Mouse (Mus musculus): ENCODE data around the gene Ppp1r32. TPM values are rescaled to one million over a fixed set of nuclear protein-coding genes. Genes with fewer than 3 reads are reported as not detected.

The Ppp1r32 gene
- polyA plus RNA-seq, 1 experiment from 2014 or later: 27.8 TPM

GRCm38 (mm10) chr19:10521926-10522325 is 39.2 kb upstream of the Ppp1r32 start:
- no peak for ATAC-seq
- Histone ChIP-seq H3K4me2 (replicated peaks; ENCODE audit: low read depth) (no peak overlapping the region), H3K27me3 (replicated peaks; ENCODE audit: control insufficient read depth, insufficient read depth, low read length) (no peaks in the 10 kb centered on the region), H3K9me3 (ENCODE audit: control insufficient read depth) (no peaks in the 10 kb centered on the region), H3K9ac (ENCODE audit: low read depth, low read length) (no peak overlapping the region), H3K4me1 (replicated peaks; ENCODE audit: control insufficient read depth, insufficient read depth, low read length) (peaks cover 7% of the 10 kb centered on the region), H3K27ac (ENCODE audit: low read depth, low read length) (no peak overlapping the region), H3K36me3 (ENCODE audit: control insufficient read depth, insufficient read depth) (peaks cover 7% of the 10 kb centered on the region), H3K4me3 (ENCODE audit: low read depth, low read length) (no peak overlapping the region)
- 46% methylated on average over 1 of the region's 1 CpGs for WGBS
- TF ChIP-seq CTCF (IDR thresholded peaks at IDR 0.05; ENCODE audit: low read depth): no peak

GRCm38 (mm10) chr19:10520355-10520754 is 37.6 kb upstream of the Ppp1r32 start:
- Histone ChIP-seq H3K27ac (ENCODE audit: low read depth, low read length) (no peak overlapping the region), H3K27me3 (replicated peaks; ENCODE audit: control insufficient read depth, insufficient read depth, low read length) (no peaks in the 10 kb centered on the region), H3K9ac (ENCODE audit: low read depth, low read length) (no peak overlapping the region), H3K4me3 (ENCODE audit: low read depth, low read length) (no peak overlapping the region), H3K4me1 (replicated peaks; ENCODE audit: control insufficient read depth, insufficient read depth, low read length) (no peaks in the 10 kb centered on the region), H3K36me3 (ENCODE audit: control insufficient read depth, insufficient read depth) (peaks cover 17% of the 10 kb centered on the region), H3K4me2 (replicated peaks; ENCODE audit: low read depth) (no peak overlapping the region), H3K9me3 (ENCODE audit: control insufficient read depth) (no peaks in the 10 kb centered on the region)
- no peak for ATAC-seq
- 50% methylated on average over 1 of the region's 1 CpGs for WGBS
- peak; percentile 70 for TF ChIP-seq CTCF (IDR thresholded peaks at IDR 0.05; ENCODE audit: low read depth)

- Histone ChIP-seq H3K4me1 (replicated peaks; ENCODE audit: control insufficient read depth, insufficient read depth, low read length) (no peaks in the 10 kb centered on the region), H3K4me2 (replicated peaks; ENCODE audit: low read depth) (no peak overlapping the region), H3K9me3 (ENCODE audit: control insufficient read depth) (no peaks in the 10 kb centered on the region), H3K4me3 (ENCODE audit: low read depth, low read length) (no peak overlapping the region), H3K36me3 (ENCODE audit: control insufficient read depth, insufficient read depth) (peaks cover 44% of the 10 kb centered on the region), H3K27ac (ENCODE audit: low read depth, low read length) (no peak overlapping the region), H3K9ac (ENCODE audit: low read depth, low read length) (no peak overlapping the region), H3K27me3 (replicated peaks; ENCODE audit: control insufficient read depth, insufficient read depth, low read length) (no peaks in the 10 kb centered on the region)
- no peak for TF ChIP-seq CTCF (IDR thresholded peaks at IDR 0.05; ENCODE audit: low read depth)
- ATAC-seq: no peak
- 71% methylated on average over 6 of the region's 6 CpGs for WGBS
Observed at GRCm38 (mm10) chr19:10510759-10511330, 28.1 kb upstream of the Ppp1r32 start.

GRCm38 (mm10) chr19:10502571-10502970 is 19.8 kb upstream of the Ppp1r32 start:
- ATAC-seq: 0 out of 2 replicates have a peak, but pooled peaks have one; percentile 22
- Histone ChIP-seq H3K4me2 (replicated peaks; ENCODE audit: low read depth) (no peak overlapping the region), H3K9ac (ENCODE audit: low read depth, low read length) (no peak overlapping the region), H3K4me3 (ENCODE audit: low read depth, low read length) (no peak overlapping the region), H3K27ac (ENCODE audit: low read depth, low read length) (no peak overlapping the region), H3K9me3 (ENCODE audit: control insufficient read depth) (no peaks in the 10 kb centered on the region), H3K36me3 (ENCODE audit: control insufficient read depth, insufficient read depth) (peaks cover 71% of the 10 kb centered on the region), H3K4me1 (replicated peaks; ENCODE audit: control insufficient read depth, insufficient read depth, low read length) (no peaks in the 10 kb centered on the region), H3K27me3 (replicated peaks; ENCODE audit: control insufficient read depth, insufficient read depth, low read length) (no peaks in the 10 kb centered on the region)
- 4% methylated on average over 4 of the region's 4 CpGs for WGBS
- peak; percentile 93 for TF ChIP-seq CTCF (IDR thresholded peaks at IDR 0.05; ENCODE audit: low read depth)

GRCm38 (mm10) chr19:10500581-10500980 is 17.9 kb upstream of the Ppp1r32 start:
- Histone ChIP-seq H3K4me2 (replicated peaks; ENCODE audit: low read depth) (no peak overlapping the region), H3K9ac (ENCODE audit: low read depth, low read length) (no peak overlapping the region), H3K27me3 (replicated peaks; ENCODE audit: control insufficient read depth, insufficient read depth, low read length) (no peaks in the 10 kb centered on the region), H3K4me1 (replicated peaks; ENCODE audit: control insufficient read depth, insufficient read depth, low read length) (no peaks in the 10 kb centered on the region), H3K9me3 (ENCODE audit: control insufficient read depth) (no peaks in the 10 kb centered on the region), H3K36me3 (ENCODE audit: control insufficient read depth, insufficient read depth) (peaks cover 62% of the 10 kb centered on the region), H3K27ac (ENCODE audit: low read depth, low read length) (no peak overlapping the region), H3K4me3 (ENCODE audit: low read depth, low read length) (no peak overlapping the region)
- TF ChIP-seq CTCF (IDR thresholded peaks at IDR 0.05; ENCODE audit: low read depth): no peak
- no peak for ATAC-seq
- 72% methylated on average over 8 of the region's 8 CpGs for WGBS

GRCm38 (mm10) chr19:10497512-10498160 is 14.9 kb upstream of the Ppp1r32 start:
- 35% methylated on average over 8 of the region's 8 CpGs for WGBS
- no peak for ATAC-seq
- no peak overlapping the region for H3K9ac ChIP-seq (ENCODE audit: low read depth, low read length)
- H3K36me3 ChIP-seq (ENCODE audit: control insufficient read depth, insufficient read depth): peaks cover 49% of the 10 kb centered on the region
- H3K27me3 ChIP-seq (replicated peaks; ENCODE audit: control insufficient read depth, insufficient read depth, low read length): no peaks in the 10 kb centered on the region
- TF ChIP-seq CTCF (IDR thresholded peaks at IDR 0.05; ENCODE audit: low read depth): peak; percentile 21
- no peaks in the 10 kb centered on the region for H3K4me1 ChIP-seq (replicated peaks; ENCODE audit: control insufficient read depth, insufficient read depth, low read length)
- H3K4me2 ChIP-seq (replicated peaks; ENCODE audit: low read depth): no peak overlapping the region
- no peak overlapping the region for H3K4me3 ChIP-seq (ENCODE audit: low read depth, low read length)
- no peaks in the 10 kb centered on the region for H3K9me3 ChIP-seq (ENCODE audit: control insufficient read depth)
- no peak overlapping the region; the same call in 1 of the 2 replicates for H3K27ac ChIP-seq (ENCODE audit: low read depth, low read length)

All from intestine, postnatal 0 days (tissue).